In genomic region chr13:51737949-51738513, GRCm38 (mm10) we compare ENCODE assay signal across 9 mouse cellular contexts. TPM values are rescaled to one million over a fixed set of nuclear protein-coding genes. Genes with fewer than 3 reads are reported as not detected.
DNase-seq lines count a peak whose midpoint lies in the region; ATAC-seq and TF ChIP-seq lines count a peak whose summit lies in the region.
"Had no signal": no experiment of that assay in that cellular context is flagged by ENCODE, and none has a peak within 500 bp of the region (broad histone marks: within the 10 kb centered on the region; RNA-seq: fewer than 3 reads in every experiment).

No protein-coding gene starts in this region.

- no peak overlapping the region for H3K9ac ChIP-seq in kidney, embryonic 15.5 days

- DNase-seq in kidney, postnatal 4 days = no peak
- peak; percentile 99 for DNase-seq in MEL-GATA-1-ER (ENCODE audit: extremely low read depth, low read depth)
- DNase-seq in induced T-regulatory cell, adult 2 months (ENCODE audit: low read depth) = peak; percentile 81
- peak in 1 of 2 experiments; percentile 60 for DNase-seq in spleen, adult 2 months (ENCODE audit: low read depth in 1 of 2, low spot score in 2 of 2)
- DNase-seq in gastrocnemius, adult 18-20 months (ENCODE audit: low spot score) = no peak
- no peak for DNase-seq in heart, postnatal 4 days
- no peak for DNase-seq in right cerebral cortex, postnatal 36 days (ENCODE audit: low spot score in 2 of 2)

- ATAC-seq in kidney, embryonic 15.5 days (replicated peaks; ENCODE audit: low FRiP score) = peak; percentile 53

- WGBS in kidney, embryonic 15.5 days = 45% methylated on average over 6 of the region's 6 CpGs
- 15% methylated on average over 6 of the region's 6 CpGs for WGBS in spleen, adult 2 months

- no peak for TF ChIP-seq POLR2A in spleen, adult 2 months (IDR thresholded peaks at IDR 0.05; ENCODE audit: low read depth, low read length)

- peaks cover 25% of the 10 kb centered on the region for H3K4me1 ChIP-seq in kidney, embryonic 15.5 days
- H3K4me1 ChIP-seq in spleen, adult 2 months (ENCODE audit: control insufficient read depth, insufficient read depth, insufficient read length) = peaks cover 69% of the 10 kb centered on the region; the same call in 1 of the 2 replicates

- peak overlapping the region; percentile 78 for H3K27ac ChIP-seq in kidney, embryonic 15.5 days
- peak overlapping the region; percentile 78 for H3K27ac ChIP-seq in spleen, adult 2 months (ENCODE audit: insufficient read depth, low read length)
- H3K27ac ChIP-seq: left cerebral cortex, adult 2 months had no signal

- no peaks in the 10 kb centered on the region for H3K27me3 ChIP-seq in kidney, embryonic 15.5 days
- H3K27me3 ChIP-seq in spleen, adult 2 months (ENCODE audit: control insufficient read depth, insufficient read depth, low read length) = no peaks in the 10 kb centered on the region

- H3K36me3 ChIP-seq in kidney, embryonic 15.5 days = no peaks in the 10 kb centered on the region
- H3K36me3 ChIP-seq in spleen, adult 2 months (ENCODE audit: control insufficient read depth, insufficient read depth, low read length) = peaks cover 1% of the 10 kb centered on the region; the same call in 1 of the 2 replicates

- H3K4me2 ChIP-seq in kidney, embryonic 15.5 days = no peak overlapping the region

- H3K4me3 ChIP-seq in kidney, embryonic 15.5 days (replicated peaks) = no peak overlapping the region
- H3K4me3 ChIP-seq in spleen, adult 2 months (ENCODE audit: extremely low read depth, insufficient read depth, insufficient read length) = peak overlapping the region; percentile 1; the same call in 1 of the 2 replicates
- H3K4me3 ChIP-seq: left cerebral cortex, adult 2 months had no signal

- no peaks in the 10 kb centered on the region for H3K9me3 ChIP-seq in kidney, embryonic 15.5 days (replicated peaks)

- TF ChIP-seq CTCF in spleen, adult 2 months (IDR thresholded peaks at IDR 0.05; ENCODE audit: extremely low read depth, insufficient read depth, insufficient read length, insufficient replicate concordance) = no peak

RNA-seq across cellular contexts. Expression of gene Sema4d, which starts 55.5 kb away (rescaled TPM):
- polyA plus RNA-seq in kidney, embryonic 15.5 days (2015; fragmentation: Nextera tagmentation; extraction: Ambion mirVana) = 19.6 and 20.3 TPM in 2 replicates
- polyA plus RNA-seq in spleen, adult 2 months (2012; rRNA removed) = 77.0 and 103 TPM in 2 replicates
- 100 to 1,000 TPM; 118 to 125 TPM for total RNA-seq in gastrocnemius, adult 18-20 months (2021)
- 10 to 100 TPM; 54.7 to 61.4 TPM for total RNA-seq in heart, postnatal 4 days (2021)

Comparison
In these comparisons a context has a peak if more than half of its experiments do, and no peak if none do; other contexts are left out.
1. DNase-seq: peak in MEL-GATA-1-ER (single experiment) and induced T-regulatory cell, adult 2 months (single experiment); none in kidney, postnatal 4 days (0 of 2), gastrocnemius, adult 18-20 months (single experiment), heart, postnatal 4 days (single experiment) and right cerebral cortex, postnatal 36 days (0 of 2).